Mouse (Mus musculus) kidney, adult 2 months (tissue): ENCODE results near the gene Eif6. TPM values are rescaled to one million over a fixed set of nuclear protein-coding genes. Genes with fewer than 3 reads are reported as not detected.

Experiments used
- DNase-seq: peaks from one replicate; pipeline ENCODE4 v3.0.0; 2021
- H3K27ac ChIP-seq: fragments of 200-500 bp; 2 replicates; pipeline ENCODE4 v1.5.1; 2012; ENCODE audit warnings: low read depth, low read length, control low read depth, inconsistent platforms; ENCODE audit not compliant: insufficient read depth
- H3K27me3 ChIP-seq: fragments of 200-500 bp; replicated peaks from 2 replicates; pipeline ENCODE4 v1.6.1; 2012; ENCODE audit warnings: mild to moderate bottlenecking, moderate library complexity, low read length, inconsistent platforms; ENCODE audit not compliant: control insufficient read depth, insufficient read depth
- H3K36me3 ChIP-seq: fragments of 200-500 bp; 2 replicates; pipeline ENCODE4 v1.6.1; 2012; ENCODE audit warnings: mild to moderate bottlenecking, moderate library complexity, low read length, inconsistent platforms; ENCODE audit not compliant: control insufficient read depth, insufficient read depth
- H3K4me1 ChIP-seq: fragments of 200-500 bp; 2 replicates; pipeline ENCODE4 v1.6.1; 2011; ENCODE audit warnings: low read length; ENCODE audit not compliant: control insufficient read depth, insufficient read depth
- H3K4me3 ChIP-seq: fragments of 200-500 bp; 2 replicates; pipeline ENCODE4 v1.5.1; 2011; ENCODE audit warnings: mild to moderate bottlenecking, low read depth, low read length, control low read depth; ENCODE audit not compliant: insufficient read depth
- CTCF ChIP-seq: fragments of 200-500 bp; conservative IDR thresholded peaks from 2 replicates; pipeline ENCODE4 v1.5.1; 2011; ENCODE audit warnings: low read depth, mild to moderate bottlenecking, control low read depth, low read length, moderate library complexity, mixed read lengths; ENCODE audit not compliant: insufficient read depth, insufficient read length
- POLR2A ChIP-seq: fragments of 200-500 bp; IDR thresholded peaks from one replicate; pipeline ENCODE4 v1.6.1; 2011; ENCODE audit warnings: low read depth, low read length, control low read depth
- WGBS: fragments of 180-500 bp; shearing (Covaris S2); methylation state at CpG from one replicate; pipeline ENCODE4 v1.1.7; 2018; 5-methylcytosine and 5-hydroxymethylcytosine counted together
- polyA plus RNA-seq: library from polyadenylated mRNA; depleted of rRNA; stranded (reverse); fragments of >200 nt; gene quantifications from 2 replicates; pipeline ENCODE4 v1.2.3, GENCODE M21; 2012

Gene Eif6
- polyA plus RNA-seq, 1 experiment, result 108 TPM

DNA sequence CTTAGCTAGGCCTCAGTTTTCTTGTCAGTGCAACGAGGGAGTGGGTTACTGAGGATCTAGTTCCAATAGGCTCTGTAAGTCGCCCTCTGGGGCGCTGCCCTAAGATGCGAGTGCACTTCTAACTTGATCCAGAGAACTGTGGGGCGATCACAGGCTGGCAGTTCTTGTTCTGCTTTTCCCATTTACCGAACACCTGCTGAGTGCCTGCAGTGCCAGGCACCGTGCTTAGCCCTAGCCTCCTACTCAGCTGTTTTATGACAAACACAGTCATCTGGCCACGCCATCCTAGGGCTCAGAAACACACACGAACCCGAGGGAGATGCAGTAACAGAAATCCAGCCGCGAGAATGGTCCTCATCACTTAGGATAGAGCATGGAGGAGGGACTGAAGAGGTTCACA is 33.8 kb downstream of the Eif6 start:
- no peak for DNase-seq
- TF ChIP-seq CTCF (no peak), POLR2A (no peak)
- Histone ChIP-seq H3K27ac (no peak overlapping the region), H3K4me1 (no peaks in the 10 kb centered on the region), H3K27me3 (no peaks in the 10 kb centered on the region), H3K4me3 (no peak overlapping the region), H3K36me3 (no peaks in the 10 kb centered on the region)
- 43% methylated on average over 12 of the region's 12 CpGs for WGBS

DNA sequence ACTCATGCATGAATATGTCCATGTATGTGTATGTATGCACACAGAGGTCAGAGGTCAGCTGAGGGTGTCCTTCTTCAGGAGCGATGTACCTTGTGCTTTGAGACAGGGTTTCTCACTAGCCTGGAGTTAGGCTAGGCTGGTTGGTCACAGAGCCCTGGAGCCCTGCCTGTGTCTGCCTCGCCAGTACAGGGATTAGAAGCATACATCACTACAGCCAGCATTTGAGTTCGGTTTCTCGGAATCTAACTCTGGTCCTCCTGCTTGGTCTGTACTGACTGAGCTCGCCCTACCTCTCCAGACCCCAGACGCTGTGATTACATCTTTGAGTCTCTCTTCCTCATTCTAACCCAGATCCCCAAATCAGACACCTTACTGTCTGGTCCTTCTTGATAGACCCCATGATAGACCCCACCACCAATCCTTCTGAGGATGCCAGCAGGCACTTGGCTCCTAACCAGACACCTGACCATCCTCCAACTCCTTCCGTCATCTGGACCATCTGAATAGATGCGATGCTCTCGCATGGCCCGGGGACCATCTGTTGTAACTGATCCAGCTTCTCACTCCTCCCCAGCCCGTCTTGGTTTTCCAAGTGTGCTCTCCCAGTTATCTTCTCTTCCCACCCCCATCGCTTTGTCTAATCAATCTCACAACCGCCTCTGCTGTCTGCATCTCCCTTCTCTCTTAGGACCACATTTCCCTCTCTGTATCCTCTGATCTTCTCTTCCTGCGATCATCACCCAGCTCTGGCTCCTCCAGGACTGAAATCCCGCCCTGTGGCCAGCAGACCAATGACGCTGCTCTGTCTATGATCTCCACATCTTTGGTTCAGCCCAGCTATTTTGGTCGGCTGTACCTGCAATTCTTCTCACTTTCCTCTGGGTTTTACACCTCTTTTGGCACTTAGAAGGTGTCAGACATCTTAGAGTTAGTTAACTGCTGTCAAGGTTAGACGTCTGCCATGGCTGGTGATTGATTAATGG is 38.5 kb downstream of the Eif6 start:
- Histone ChIP-seq H3K4me3 (no peak overlapping the region), H3K27ac (no peak overlapping the region), H3K4me1 (no peaks in the 10 kb centered on the region), H3K27me3 (no peaks in the 10 kb centered on the region), H3K36me3 (no peaks in the 10 kb centered on the region)
- DNase-seq, result no peak
- no peak for TF ChIP-seq CTCF
- no peak for TF ChIP-seq POLR2A
- 51% methylated on average over 18 of the region's 18 CpGs for WGBS

DNA sequence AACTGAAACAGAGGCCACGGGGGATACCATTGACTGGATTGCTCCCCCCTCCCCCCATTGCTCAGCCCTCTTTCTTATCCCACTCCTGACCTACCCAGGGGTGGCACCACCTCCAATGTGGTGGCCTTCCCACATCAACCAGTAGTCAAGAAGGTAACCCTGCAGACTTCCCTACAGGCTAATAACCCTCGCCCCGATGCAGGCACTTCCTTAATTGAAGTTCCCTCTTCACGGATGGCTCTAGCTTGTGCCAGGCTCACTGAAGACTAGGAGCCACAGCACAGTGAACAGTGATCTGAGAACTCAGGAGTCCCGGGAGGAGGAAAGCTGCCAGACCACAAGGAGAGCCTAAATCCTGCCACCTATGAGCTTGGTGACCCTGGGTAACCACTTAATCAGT is 39.8 kb downstream of the Eif6 start:
- no peak for DNase-seq
- no peak for TF ChIP-seq POLR2A
- no peak for TF ChIP-seq CTCF
- Histone ChIP-seq H3K4me3 (no peak overlapping the region), H3K4me1 (no peaks in the 10 kb centered on the region), H3K27ac (no peak overlapping the region), H3K36me3 (no peaks in the 10 kb centered on the region), H3K27me3 (no peaks in the 10 kb centered on the region)
- 70% methylated on average over 5 of the region's 5 CpGs for WGBS

- H3K4me3 ChIP-seq, result no peak overlapping the region
- 82% methylated on average over 6 of the region's 6 CpGs for WGBS
- H3K27me3 ChIP-seq, result no peaks in the 10 kb centered on the region
- no peaks in the 10 kb centered on the region for H3K36me3 ChIP-seq
- no peak for DNase-seq
- H3K27ac ChIP-seq, result no peak overlapping the region
- no peaks in the 10 kb centered on the region for H3K4me1 ChIP-seq
- TF ChIP-seq CTCF (no peak), POLR2A (no peak)
Measured at GRCm38 (mm10) chr2:155784534-155784933, 42.2 kb downstream of the Eif6 start.

DNA sequence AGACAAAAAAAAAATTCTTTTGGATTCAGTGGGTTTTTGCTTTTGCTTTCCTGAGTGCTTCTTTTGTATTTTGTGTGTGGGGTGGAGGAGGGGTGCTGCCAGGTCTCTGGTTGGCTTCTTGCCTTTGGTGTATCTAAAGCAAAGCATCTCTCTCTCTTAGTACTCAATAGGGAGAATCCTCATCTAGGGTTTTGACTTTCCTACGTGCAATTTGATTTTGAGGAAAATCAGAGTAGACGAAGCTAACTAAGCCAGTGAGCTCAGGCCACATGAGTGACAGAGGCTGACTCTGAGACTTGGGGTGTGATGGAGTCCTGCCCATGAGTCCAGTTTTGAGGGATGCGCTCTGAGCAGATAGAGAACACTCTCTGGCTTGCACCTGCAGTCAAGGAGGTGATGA is 47.2 kb downstream of the Eif6 start:
- H3K4me3 ChIP-seq, result no peak overlapping the region
- peaks cover 2% of the 10 kb centered on the region; the same call in 1 of the 2 replicates for H3K27me3 ChIP-seq
- WGBS, result 87% methylated on average over 3 of the region's 3 CpGs
- H3K36me3 ChIP-seq, result no peaks in the 10 kb centered on the region
- no peak for DNase-seq
- H3K27ac ChIP-seq, result no peak overlapping the region
- TF ChIP-seq CTCF (no peak), POLR2A (no peak)
- H3K4me1 ChIP-seq, result 0 out of 2 replicates have a peak, but pooled peaks cover 2% of the 10 kb centered on the region

- Histone ChIP-seq H3K36me3 (no peaks in the 10 kb centered on the region), H3K4me1 (0 out of 2 replicates have a peak, but pooled peaks cover 2% of the 10 kb centered on the region), H3K4me3 (no peak overlapping the region), H3K27me3 (peaks cover 2% of the 10 kb centered on the region; the same call in 1 of the 2 replicates), H3K27ac (no peak overlapping the region)
- TF ChIP-seq POLR2A, result no peak
- no peak for TF ChIP-seq CTCF
- WGBS, result 30% methylated on average over 7 of the region's 7 CpGs
- no peak for DNase-seq
Measured at GRCm38 (mm10) chr2:155779066-155779465, 47.7 kb downstream of the Eif6 start.

- H3K4me3 ChIP-seq, result no peak overlapping the region
- no peaks in the 10 kb centered on the region for H3K36me3 ChIP-seq
- no peak overlapping the region for H3K27ac ChIP-seq
- WGBS, result 69% methylated on average over 6 of the region's 6 CpGs
- no peak for DNase-seq
- H3K27me3 ChIP-seq, result peaks cover 2% of the 10 kb centered on the region; the same call in 1 of the 2 replicates
- no peak for TF ChIP-seq CTCF
- TF ChIP-seq POLR2A, result no peak
- 0 out of 2 replicates have a peak, but pooled peaks cover 2% of the 10 kb centered on the region for H3K4me1 ChIP-seq
Measured at GRCm38 (mm10) chr2:155778004-155778403, 48.7 kb downstream of the Eif6 start.
